Mouse (Mus musculus) heart, adult 18-20 months (tissue): ENCODE measurements around the gene Wnt2. TPM values are rescaled to one million over a fixed set of nuclear protein-coding genes. Genes with fewer than 3 reads are reported as not detected.

ENCODE experiments used
- DNase-seq, 2 experiments: peaks; one replicate each; pipeline ENCODE4 v3.0.0; 2021 to 2022; ENCODE audit warnings: mixed read lengths in 1 of 2
- long read RNA-seq, 2 experiments: library from polyadenylated mRNA; stranded (forward); transcript quantifications; one replicate each; pipeline ENCODE4 v2.0.0; 2021
- total RNA-seq, 2 experiments: library from RNA; stranded (reverse); gene quantifications; 2 replicates each; pipeline ENCODE4 v1.2.3; 2021

Gene Wnt2
- 1 to 10 TPM in 1 of 2 experiments, under 1 TPM in 1; 0.65 to 1.1 TPM for total RNA-seq
- long read RNA-seq, experiment 1, result 0 reads
- long read RNA-seq, experiment 2, result 0 reads

DNA sequence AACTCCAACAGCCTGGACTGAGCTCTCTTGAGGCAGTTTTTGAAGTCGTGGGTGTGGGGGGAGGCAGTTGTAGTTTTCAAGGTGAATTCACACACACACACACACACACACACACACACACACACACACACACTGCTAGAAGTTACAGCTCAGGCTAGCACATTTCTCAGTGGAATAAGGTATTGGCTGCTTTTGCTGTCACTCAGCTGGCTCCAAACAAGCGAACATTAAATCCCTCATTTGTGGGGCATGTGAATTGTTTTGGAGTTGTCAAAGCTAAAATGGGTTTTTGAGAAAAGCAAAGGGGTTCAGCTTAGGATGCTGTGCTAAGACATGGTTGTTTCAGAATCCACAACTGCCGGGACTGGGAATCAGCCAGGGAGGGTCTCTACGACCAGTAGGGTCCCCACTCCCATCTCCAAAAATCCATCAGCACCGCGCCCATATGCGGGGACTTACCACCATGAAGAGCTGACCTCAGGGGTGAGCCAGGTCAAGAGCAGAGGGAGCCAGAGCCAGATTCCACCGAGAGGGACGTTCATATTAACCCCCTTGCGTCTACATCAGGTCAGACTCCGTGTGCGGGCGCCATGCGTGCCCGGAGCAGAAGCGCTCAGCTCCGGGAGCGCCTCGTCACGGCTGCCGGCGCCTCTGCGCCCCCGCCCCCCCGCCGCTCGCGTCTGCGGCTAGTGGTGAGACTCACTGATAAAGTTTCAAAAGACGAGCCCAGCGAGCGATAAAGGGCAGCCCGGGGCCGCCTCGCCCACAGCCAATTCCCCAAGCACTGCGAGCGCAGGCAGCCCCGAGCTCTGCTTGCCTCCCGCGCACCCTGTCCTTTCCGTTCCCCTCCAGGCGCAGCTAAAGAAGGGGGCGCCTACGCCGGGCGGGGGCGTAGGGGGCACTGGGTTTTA is at the start of gene Wnt2:
Gene Wnt2 (minus strand): TSS at position 840 of the 911 bp plus-strand sequence.
- peak; percentile 24 to 25 for DNase-seq

DNA sequence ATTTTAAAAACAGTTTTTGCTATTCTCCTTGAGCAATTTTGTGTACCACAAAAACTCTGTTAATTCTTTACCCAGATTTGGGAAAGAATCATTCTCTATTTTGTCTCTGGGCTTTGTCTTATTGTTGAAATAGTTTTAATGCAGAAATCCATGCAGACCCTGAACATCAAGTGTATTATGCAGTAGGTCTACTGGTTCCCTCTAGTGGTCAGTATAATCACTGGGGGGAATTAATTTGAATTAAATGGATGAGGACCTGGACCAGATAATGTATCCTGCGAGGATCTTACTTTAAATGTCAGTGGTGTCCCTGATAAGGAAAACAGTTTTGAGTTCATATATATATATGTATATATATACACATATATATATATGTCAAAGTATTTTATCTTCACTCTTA is 48.2 kb upstream of the Wnt2 start:
- DNase-seq, result peak in 1 of 2 experiments; percentile 12

DNA sequence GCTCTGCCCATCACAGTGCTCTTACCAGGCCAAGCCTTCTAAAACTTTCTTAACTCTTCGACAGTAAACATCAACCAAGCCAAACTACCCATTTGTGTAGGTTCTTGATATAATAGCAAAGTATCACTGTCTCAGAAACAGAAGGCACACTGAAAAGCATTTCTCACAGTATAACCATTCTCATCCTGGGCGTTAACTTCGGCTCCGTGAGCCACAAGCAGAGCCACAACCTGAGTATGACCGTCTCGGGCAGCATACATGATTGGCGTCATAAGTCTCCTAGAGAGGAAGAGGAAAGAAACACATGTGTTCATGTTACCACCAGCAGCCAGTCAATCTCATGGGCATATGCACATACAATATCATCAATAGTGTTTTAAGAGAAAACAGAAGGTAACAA is 46.6 kb upstream of the Wnt2 start:
- DNase-seq, result no peak

DNA sequence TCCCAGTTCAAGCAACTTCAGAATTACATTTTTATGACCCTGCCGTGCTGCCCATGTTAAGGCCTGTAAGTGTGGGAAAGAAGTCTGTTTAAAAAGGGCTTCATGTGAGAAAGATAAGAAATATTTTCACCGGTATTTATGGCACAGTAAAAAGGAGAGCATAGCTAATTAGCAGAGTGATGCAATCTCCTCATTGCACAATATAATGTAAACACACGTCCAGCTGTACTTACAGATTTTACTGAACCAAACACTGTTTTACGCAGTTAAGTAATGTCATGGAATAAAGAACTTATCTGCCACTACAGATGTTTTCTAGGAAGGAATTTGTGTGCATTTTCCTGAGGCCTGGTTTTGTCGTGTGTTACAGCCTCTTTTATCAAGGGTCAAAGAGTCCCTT is 46.2 kb upstream of the Wnt2 start:
- no peak for DNase-seq

DNA sequence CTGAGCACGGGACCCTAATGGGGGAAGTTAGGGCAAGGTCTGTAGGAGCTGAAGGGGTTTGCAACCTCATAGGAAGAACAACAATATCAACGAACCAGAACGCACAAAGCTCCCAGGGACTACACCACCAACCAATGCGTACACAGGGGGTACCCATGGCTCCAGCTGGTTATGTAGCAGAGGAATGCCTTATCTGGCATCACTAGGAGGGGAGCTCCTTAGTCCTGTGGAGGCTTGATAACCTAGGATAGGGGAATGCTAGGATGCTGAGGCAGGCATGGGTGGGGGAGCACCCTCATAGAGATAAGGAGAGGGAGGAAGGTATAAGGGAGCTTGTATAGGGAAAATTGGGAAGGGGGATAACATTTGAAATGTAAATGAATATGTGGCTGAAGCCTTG is 27.5 kb upstream of the Wnt2 start:
- DNase-seq, result no peak

DNA sequence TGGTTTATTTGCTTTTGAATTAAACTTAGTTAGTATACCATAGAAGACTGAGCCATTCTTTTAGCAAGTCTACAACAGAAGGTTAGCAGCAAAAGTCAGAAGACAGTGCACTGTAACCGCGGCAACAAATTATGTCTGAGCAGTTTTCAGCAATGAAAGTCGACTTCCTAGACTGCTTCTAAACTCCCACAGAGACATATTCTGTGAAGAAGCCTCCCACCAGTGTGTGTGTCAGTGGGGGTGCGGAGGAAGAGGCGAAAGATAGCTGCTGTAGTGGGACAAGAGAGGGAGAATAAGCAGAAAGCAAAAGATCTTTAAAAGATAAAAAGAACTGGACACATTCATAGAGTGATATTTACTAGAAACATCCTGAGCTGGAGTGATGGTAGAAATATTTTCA is 21.3 kb upstream of the Wnt2 start:
- no peak for DNase-seq

DNA sequence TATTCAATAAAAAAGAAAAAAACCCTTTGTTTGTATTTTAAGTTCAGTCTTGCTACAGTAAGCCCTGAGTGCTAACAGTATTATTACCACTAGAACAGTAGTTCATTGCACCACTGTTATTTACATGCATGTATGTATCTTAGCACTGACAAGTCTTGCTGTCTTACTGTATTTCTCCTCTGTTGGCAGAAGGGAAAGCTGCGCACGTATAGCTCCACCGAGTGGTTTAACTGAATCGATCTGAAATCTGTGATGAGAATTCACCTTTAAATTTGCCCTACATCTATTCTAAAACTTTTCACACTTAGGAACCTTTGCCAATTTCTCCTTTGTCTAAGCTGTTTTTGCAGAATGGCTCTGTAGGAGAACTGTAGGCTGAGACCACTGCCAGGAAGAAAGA is 13.9 kb upstream of the Wnt2 start:
- no peak for DNase-seq

DNA sequence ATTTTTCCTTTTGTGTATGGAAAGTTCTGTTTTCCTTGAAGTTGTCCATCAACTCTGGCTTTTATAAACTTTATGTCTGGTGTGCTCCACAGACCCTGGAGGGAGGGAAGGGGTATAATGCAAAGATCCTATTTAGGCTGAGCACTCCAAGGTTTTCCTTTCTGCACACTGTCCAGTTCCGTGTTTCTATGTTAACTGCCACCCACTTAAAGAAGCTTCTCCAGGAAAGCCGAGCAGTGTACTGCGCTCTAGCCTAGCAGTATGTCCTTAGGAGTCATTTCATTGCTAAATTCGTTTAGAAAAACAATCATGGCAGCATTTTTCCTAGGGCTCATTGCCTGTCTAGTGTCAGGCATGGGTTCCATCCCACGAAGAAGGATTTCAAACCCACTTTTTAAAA is 12.8 kb upstream of the Wnt2 start:
- no peak for DNase-seq

DNA sequence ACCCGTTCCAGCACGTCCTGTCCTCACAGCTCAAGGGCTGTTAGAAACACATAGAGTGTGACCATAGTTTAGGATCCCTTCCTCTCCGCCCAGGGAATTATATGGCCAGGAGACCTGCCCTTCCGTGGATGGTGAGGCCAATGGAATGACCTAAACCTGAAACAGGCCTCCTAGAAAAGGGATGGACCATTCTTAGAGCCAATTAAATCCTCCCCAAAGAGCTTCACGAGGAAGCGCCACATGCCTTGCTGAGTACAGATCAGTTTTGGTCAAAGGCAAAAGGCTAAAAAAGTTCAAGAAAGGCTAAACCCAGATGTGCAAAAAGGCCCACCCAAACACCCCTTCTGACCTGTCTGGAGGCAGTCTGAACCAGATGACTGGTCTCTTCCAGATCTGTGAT is 1.9 kb upstream of the Wnt2 start:
- DNase-seq, result peak in 1 of 2 experiments; percentile 6

DNA sequence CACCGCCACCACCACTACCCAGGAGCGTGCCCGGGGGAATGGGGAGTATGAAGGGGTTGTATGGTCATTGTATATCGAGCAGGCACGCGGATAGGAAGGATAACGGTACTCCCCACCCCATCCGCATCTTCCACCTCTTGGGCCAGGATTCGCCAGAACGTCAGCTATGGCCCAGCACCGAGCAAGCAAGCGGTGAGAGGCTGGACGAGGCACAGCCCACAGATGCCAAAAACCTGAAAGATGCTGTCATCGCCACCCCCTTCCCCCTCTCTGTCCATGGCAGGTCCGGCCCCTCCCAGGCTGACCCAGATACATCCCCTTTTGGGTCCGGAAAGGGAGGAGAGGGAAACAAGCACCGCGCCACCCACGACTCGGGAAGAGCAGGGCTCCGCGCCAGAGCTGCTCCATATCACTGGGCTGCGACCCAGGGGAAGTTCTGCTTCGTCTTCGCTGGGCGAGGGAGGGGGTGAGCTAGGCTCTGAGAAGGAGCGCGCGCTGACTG is 1.2 kb upstream of the Wnt2 start:
- peak; percentile 70 to 83 for DNase-seq

DNA sequence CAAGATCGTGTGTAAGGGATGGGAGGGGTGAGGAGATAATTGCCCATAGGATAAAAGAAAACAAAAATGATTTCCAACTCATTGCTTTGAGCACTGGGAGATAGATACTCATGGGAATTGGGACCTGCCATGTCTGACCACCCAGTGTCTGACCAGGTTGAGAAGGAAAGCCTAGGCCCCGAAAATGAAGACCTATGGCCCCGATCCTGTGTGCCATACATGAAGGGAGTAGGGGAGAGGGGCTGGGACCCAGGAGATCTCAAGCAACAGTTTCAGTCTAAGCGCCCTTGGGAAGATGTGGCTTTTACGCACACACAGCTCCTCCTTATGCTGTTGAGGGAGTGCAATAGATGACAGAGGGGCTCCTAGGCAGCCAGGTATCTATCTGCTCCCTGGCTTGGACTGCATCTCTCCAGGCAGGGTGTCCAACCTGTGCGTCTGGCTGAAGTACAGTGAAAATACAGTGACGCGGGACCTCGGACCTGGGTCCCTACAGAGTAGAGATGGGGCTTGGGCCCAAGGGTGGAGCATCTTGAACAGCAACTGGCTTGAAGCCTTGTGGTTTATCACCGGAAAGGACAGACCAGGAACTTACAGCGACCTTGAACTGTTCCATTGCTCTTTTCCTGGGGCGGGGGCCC is 603 bp upstream of the Wnt2 start:
- DNase-seq, result peak; percentile 24 to 38

DNA sequence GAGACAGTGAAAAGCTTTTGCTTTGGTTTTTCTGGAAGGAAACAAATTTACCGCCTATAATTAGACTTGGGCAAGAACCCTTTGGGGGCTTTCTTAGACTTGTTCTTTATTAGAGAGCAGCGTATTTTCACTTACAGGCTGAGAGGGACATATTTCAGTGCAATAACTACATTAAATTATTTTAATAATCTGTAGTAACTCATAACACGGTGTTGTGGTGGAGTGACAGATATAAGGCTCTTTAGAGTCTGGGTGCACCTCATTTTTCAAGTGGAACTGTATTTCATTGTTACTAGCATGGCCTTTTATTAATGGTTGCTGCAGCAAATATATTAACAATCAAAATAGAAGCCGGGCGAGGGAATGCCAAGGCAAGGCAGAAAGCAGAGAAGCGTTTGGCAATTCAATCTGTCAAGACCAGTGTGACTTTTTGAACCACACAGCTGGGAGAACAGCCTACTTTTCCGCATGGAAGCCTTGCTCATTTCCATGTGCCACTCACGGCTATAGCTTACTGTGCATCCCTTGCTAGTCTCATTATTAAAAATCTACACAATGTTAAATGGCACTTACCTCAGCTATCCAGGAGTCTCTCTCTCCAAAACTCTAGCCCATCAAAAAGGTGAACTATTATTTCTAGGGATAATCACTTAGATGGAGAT is 6.1 kb downstream of the Wnt2 start:
- no peak for DNase-seq

DNA sequence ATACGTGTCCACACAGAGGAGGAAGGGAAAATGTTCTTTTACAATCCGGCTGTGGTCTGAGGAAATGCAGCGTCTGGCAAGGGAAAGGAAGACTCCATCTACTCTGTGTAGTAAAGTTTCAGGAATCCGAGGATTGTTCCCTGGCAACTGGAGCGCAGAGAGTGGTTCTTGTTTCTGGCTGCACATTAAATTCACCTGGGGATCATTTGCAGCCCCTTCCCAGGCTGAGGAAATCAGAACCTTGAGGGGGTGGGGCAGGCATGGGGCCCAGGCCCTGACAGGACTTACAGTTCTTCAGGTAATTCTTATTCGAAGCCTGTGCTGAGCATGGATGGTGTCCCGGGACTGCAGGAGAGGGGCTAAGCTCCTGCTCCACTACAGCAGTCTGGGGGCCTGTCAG is 17.0 kb downstream of the Wnt2 start:
- no peak for DNase-seq

DNA sequence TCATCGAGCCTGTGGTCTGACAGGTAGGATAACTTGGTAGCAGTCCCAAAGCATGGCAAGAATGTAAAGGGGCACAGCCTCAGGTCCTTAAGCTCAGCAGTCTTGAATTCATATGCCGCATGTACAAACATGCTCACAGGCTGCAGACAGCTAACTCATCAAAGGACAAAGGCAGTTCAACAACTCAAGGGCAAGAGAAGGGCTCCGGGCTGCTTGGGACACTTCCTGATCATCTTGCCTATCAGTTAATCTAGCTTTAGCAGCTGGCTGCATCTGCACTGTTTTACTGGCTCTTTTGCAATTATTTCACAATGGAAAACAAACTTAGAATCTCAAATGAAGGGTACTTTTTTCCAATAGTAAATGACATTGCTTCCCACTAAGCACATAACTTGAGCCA is 23.0 kb downstream of the Wnt2 start:
- DNase-seq, result no peak

DNA sequence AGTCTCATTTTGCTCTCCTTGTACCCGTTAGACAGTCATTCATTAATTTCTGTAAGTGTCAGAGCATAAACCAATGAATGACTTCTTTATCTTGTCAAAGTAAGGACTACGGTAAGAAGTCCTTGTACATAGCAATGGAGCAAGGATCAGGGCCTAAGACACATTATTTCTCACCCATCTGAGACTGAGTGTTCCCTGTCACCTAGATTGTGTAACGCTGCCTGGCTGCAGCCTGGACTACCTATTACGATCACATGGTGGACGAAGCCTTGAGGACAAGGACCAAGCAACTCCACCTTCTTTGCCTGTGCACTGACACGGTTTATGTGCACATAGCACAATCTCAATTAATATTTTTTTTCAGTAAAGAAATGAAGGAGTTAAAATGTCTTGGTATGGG is 28.3 kb downstream of the Wnt2 start:
- no peak for DNase-seq

DNA sequence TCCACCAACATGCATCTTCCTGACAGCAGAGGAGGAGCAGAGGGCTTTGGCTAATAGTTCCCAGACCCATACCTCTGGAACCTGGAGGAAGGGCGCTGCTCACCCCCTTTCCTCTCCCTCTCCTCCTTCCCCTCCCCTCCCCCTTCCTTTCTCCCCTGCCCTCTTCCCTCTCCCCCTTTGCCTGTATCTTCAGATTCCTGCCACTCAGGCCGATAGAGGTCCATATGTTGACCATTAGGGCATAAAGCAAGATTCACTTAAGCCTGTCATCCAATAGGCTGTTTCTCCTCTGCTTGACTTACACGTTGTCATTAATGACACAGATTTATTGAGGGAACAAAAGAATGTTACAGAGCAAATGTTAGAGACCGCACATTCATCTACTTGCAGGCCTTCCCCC is 31.9 kb downstream of the Wnt2 start:
- no peak for DNase-seq

DNA sequence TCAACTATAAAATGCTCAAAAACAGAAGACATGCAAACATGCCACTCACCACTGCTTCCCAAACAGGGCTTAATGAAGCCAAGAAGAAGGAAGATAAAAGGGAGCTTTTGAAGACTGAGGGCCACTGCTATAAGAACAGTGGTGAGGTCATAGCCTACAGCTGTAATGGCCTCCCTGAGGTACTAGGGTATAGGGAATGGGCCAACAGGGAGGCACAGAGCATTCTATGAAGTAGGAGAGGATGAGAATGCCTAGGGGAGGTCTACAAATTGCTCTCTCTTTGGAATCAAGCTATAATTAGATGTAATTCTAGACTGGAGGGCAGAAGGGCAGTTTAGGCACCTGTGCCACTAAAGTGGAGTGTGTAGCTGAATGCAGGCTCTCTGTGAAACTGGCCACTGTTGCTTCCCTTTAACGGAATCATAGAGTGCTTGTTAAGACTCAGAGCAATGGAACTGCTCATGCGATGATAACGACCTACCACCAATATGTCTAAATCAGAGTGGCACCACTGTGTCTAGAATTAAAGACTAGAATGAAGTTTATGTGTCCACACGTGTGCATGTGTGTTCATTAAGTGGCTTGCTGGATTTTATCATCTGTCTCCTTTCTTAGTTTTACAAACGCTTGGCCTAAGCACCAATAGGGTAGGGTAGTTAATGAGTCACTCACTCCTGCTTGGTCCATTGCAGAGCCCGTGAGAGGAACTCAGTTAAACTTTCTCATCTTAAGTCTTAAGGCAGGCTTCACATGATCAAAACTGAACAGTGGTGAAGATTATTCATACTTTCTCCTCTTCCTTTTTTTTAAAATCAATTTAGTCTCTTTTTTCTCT is 35.2 kb downstream of the Wnt2 start:
- no peak for DNase-seq

DNA sequence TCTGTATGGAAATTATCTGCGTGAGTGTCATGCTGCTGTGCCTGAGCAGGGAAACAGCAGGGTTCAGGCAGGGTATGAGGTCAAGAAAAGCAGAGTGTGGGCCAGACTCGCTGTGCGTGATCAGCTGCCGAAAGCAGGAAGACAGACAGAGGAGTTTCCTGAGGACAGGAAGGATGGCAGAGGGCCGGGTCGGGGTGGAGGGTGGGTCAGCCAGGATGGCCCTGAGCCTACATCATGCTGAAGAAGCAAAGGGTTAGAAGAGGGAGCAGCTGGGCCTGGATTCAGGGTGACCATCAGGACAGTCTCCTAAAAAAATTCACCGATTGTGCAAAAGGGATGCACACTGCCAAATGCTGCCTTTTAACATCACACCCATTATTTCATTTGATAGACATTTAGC is 38.8 kb downstream of the Wnt2 start:
- DNase-seq, result peak in 1 of 2 experiments; percentile 17

DNA sequence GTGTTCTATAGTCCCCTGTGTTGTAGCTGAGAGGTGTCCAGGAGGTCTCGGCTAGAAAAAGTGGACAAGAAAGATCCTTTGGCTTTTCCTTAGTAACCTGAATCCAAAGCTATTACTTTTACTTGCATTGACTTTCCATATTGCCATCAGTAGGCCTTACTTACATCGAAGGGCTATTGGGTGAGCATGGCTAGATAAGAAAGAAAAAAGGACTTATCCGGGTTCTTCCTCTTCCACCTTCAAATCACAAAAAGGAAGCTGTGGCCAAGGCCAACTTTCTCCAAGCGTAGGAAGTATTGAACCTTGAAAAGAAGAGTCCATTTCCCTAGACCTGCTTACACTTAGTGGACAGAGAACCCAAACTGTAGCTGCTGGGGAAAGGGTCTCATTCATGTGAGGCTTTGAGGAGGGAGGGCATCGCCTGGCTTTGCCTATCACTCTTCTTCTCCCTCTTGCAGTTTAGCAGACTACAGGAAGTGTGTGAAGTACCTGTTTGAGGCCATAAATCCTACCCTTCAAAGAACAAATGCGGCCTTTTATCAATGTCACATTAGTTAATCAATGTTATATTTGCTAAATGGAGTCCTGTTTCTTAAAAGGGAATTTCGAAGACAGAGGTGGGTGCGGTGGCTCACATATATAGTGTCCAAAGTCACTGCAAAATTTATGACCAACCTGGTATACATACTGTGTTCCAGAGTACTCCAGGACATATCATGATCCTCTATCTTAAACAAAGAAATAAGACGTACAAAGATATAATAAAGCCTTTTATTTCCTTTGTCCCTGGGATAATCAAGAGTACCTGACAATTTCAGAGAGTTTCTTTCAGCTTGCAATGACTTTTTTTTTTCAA is 40.0 kb downstream of the Wnt2 start:
- DNase-seq, result no peak

DNA sequence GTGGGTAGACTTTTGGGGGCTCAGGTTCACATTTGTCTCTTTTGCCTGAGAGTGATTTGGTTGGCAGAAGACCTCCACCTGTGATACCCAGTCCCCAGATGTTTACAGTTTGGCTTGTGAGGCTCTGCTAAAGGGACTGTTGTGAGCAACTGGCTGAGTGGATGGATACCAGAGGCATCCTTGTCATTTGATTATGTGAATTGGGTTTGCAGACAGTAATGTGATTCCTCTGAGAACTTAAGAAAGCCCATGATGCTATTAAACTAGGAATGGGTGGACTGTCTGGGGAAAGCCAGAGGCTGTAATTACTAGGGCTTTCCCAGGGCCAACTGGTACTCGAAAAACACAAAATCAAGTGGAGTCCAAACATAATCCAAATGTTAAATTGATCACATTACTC is 51.0 kb downstream of the Wnt2 start:
- DNase-seq, result no peak

DNA sequence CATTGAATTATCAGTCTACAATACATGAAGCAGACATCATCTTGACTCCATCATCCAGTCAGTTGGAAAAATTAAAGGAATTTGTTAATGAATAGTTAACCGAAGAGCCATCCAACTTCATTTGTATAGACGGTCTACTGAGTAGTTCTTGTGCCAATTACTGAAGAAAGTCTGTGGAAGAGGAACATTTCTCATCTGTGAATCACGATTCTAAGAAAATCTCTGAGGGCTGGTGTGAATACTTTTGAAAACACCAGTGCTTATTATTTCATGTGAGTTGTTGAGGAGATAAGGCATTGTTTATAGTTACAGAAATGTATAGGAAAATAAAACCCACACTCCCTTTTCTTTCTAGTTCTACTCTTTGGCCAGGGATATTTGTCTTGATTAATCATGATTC is 51.5 kb downstream of the Wnt2 start:
- DNase-seq, result no peak
